Mouse (Mus musculus) ES-Bruce4 (cell line): ENCODE results near the gene Moap1.

ENCODE experiments used
- CTCF ChIP-seq: IDR thresholded peaks from one replicate; pipeline ENCODE4 v1.8.1; 2011; ENCODE audit warnings: low read depth, low read length
- EP300 ChIP-seq: IDR thresholded peaks from 2 replicates; pipeline ENCODE4 v1.6.1; 2011; ENCODE audit warnings: low read depth, low read length; ENCODE audit not compliant: insufficient read depth
- POLR2A ChIP-seq: IDR thresholded peaks from one replicate; pipeline ENCODE4 v1.8.1; 2011; ENCODE audit warnings: low read length; ENCODE audit not compliant: insufficient read depth

DNA sequence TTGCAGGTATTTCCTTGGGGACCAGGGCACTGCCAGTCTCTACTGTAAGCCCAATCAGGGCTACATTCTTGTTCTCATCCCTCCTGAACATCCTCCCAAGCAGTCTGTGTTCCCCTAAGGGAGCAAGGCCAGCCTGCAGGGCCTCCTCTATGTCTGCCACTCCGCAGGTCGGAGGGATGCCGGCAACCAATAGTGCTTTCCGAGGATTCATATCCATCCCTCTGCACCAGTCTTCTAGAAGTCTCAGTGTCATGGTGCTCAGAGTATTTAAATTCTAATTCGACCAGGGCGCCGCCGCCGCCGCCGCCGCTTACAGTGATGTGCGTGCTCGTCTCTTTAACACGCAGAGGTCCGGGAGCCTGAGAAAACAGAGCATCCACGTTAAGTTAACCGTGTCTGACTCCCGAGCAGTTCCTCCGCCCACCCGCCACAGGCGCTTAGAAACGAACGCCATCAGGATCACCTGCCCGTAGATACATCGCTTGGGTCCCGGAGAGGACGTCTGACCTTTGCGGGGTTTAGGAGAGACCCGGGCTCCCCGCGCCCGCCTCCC is 349 bp downstream of the Moap1 start:
- no peak for TF ChIP-seq EP300
- TF ChIP-seq POLR2A, result no peak
- no peak for TF ChIP-seq CTCF
